Mouse (Mus musculus): ENCODE data around the gene Trim12a. TPM values are rescaled to one million over a fixed set of nuclear protein-coding genes. Genes with fewer than 3 reads are reported as not detected.

Gene Trim12a
- 26.0 TPM for polyA plus RNA-seq (2014; fragmentation: Illumina TruSeq; extraction: RNeasy Lipid Tissue Mini Kit (QIAGEN cat#74804))

GRCm38 (mm10) chr7:104315369-104316080, at the start of gene Trim12a:
TSS of gene Trim12a (minus strand) at chr7:104315466.

DNA sequence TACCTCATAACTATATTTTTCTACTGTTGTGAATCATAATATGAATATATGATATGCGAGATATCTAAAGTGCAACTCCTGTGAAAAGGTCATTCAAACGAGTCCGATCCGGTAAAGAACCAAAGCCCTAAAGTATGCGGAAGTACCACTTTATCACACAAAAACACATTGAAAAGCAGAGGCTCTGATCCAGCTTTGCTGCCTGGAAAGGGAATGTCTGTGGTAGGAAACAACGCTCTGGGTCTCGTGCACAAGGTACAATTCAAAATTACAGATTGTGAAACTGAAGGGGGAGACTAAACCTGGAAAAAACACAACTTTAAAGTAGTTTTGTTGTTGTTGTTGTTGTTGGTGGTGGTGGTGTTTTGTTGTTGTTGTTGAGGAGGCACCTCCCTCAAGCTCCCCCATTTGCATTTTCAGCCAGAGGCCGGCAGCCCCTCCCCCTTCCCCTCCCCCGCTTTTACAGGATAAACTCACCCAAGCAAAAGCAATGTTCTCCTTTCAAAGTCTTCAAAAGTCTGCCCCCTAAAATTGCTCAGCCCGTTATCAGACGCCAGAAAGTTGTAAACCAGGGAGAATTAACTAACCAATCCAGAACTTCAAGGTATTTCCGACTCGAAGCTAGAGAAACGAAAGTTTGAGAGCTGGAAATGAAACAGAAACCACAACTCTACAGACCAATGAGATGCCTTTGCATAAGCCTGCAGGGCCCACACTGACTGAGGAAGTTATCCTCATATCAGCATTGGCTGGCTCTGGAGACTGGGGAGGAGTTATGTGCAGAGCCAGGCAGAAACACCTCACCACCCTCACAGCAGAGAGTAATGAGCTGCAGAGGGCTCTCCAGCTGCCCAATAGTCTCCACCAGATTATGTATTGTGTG, 37.7 kb upstream of the Trim12a start, which contains the start of gene Trim12c:
Gene Trim12c, minus strand, starts transcription at position 646 of the 883 bp plus-strand sequence.

GRCm38 (mm10) chr7:104329171-104329570, 13.9 kb upstream of the Trim12a start, which contains the start of gene Trim34b:
TSS of gene Trim34b (plus strand) at chr7:104329471.

GRCm38 (mm10) chr7:104287576-104288443, 27.5 kb downstream of the Trim12a start, which contains the start of gene Trim5:
TSS of gene Trim5 (minus strand) at chr7:104288094.

Other genes with a start within 250 kb of the Trim12a start
- not detected for gene Olfr644, start 243.6 kb downstream of the Trim12a start, polyA plus RNA-seq (2014; fragmentation: Illumina TruSeq; extraction: RNeasy Lipid Tissue Mini Kit (QIAGEN cat#74804))
- gene Olfr645, start 230.0 kb downstream of the Trim12a start, polyA plus RNA-seq (2014; fragmentation: Illumina TruSeq; extraction: RNeasy Lipid Tissue Mini Kit (QIAGEN cat#74804)) = not detected
- not detected for gene Olfr646, start 210.6 kb downstream of the Trim12a start, polyA plus RNA-seq (2014; fragmentation: Illumina TruSeq; extraction: RNeasy Lipid Tissue Mini Kit (QIAGEN cat#74804))
- not detected for gene Ubqln5, start 185.6 kb downstream of the Trim12a start, polyA plus RNA-seq (2014; fragmentation: Illumina TruSeq; extraction: RNeasy Lipid Tissue Mini Kit (QIAGEN cat#74804))
- gene Olfr643, start 178.1 kb downstream of the Trim12a start, polyA plus RNA-seq (2014; fragmentation: Illumina TruSeq; extraction: RNeasy Lipid Tissue Mini Kit (QIAGEN cat#74804)) = not detected
- gene Ubqln3, start 172.2 kb downstream of the Trim12a start, polyA plus RNA-seq (2014; fragmentation: Illumina TruSeq; extraction: RNeasy Lipid Tissue Mini Kit (QIAGEN cat#74804)) = not detected
- gene Ubqlnl, start 164.9 kb downstream of the Trim12a start, polyA plus RNA-seq (2014; fragmentation: Illumina TruSeq; extraction: RNeasy Lipid Tissue Mini Kit (QIAGEN cat#74804)) = not detected
- not detected for gene Olfm5, start 150.6 kb downstream of the Trim12a start, polyA plus RNA-seq (2014; fragmentation: Illumina TruSeq; extraction: RNeasy Lipid Tissue Mini Kit (QIAGEN cat#74804))
- gene Olfr648, start 132.1 kb downstream of the Trim12a start, polyA plus RNA-seq (2014; fragmentation: Illumina TruSeq; extraction: RNeasy Lipid Tissue Mini Kit (QIAGEN cat#74804)) = 0.80 TPM
- gene Olfr649, start 119.5 kb downstream of the Trim12a start, polyA plus RNA-seq (2014; fragmentation: Illumina TruSeq; extraction: RNeasy Lipid Tissue Mini Kit (QIAGEN cat#74804)) = not detected
- 1.5 TPM for gene Trim6, start 96.7 kb downstream of the Trim12a start, polyA plus RNA-seq (2014; fragmentation: Illumina TruSeq; extraction: RNeasy Lipid Tissue Mini Kit (QIAGEN cat#74804))
- gene Trim34a, start 71.0 kb downstream of the Trim12a start, polyA plus RNA-seq (2014; fragmentation: Illumina TruSeq; extraction: RNeasy Lipid Tissue Mini Kit (QIAGEN cat#74804)) = 18.0 TPM
- gene Trim5, start 27.4 kb downstream of the Trim12a start, polyA plus RNA-seq (2014; fragmentation: Illumina TruSeq; extraction: RNeasy Lipid Tissue Mini Kit (QIAGEN cat#74804)) = 3.0 TPM
- not detected for gene Trim34b, start 14.0 kb upstream of the Trim12a start, polyA plus RNA-seq (2014; fragmentation: Illumina TruSeq; extraction: RNeasy Lipid Tissue Mini Kit (QIAGEN cat#74804))
- gene Trim12c, start 37.9 kb upstream of the Trim12a start, polyA plus RNA-seq (2014; fragmentation: Illumina TruSeq; extraction: RNeasy Lipid Tissue Mini Kit (QIAGEN cat#74804)) = 27.0 TPM
- gene Trim30b, start 54.4 kb upstream of the Trim12a start, polyA plus RNA-seq (2014; fragmentation: Illumina TruSeq; extraction: RNeasy Lipid Tissue Mini Kit (QIAGEN cat#74804)) = 0.23 TPM
- 0.46 TPM for gene Trim30c, start 85.4 kb upstream of the Trim12a start, polyA plus RNA-seq (2014; fragmentation: Illumina TruSeq; extraction: RNeasy Lipid Tissue Mini Kit (QIAGEN cat#74804))
- gene Trim30a, start 149.7 kb upstream of the Trim12a start, polyA plus RNA-seq (2014; fragmentation: Illumina TruSeq; extraction: RNeasy Lipid Tissue Mini Kit (QIAGEN cat#74804)) = 28.2 TPM
- gene Trim30d, start 192.4 kb upstream of the Trim12a start, polyA plus RNA-seq (2014; fragmentation: Illumina TruSeq; extraction: RNeasy Lipid Tissue Mini Kit (QIAGEN cat#74804)) = 24.0 TPM
- not detected for gene Olfr651, start 234.7 kb upstream of the Trim12a start, polyA plus RNA-seq (2014; fragmentation: Illumina TruSeq; extraction: RNeasy Lipid Tissue Mini Kit (QIAGEN cat#74804))
- not detected for gene Olfr652, start 245.4 kb upstream of the Trim12a start, polyA plus RNA-seq (2014; fragmentation: Illumina TruSeq; extraction: RNeasy Lipid Tissue Mini Kit (QIAGEN cat#74804))

Measured in ovary, adult 10 weeks (tissue).